Mouse (Mus musculus): ENCODE results near the gene Ralgapa1. TPM values are rescaled to one million over a fixed set of nuclear protein-coding genes. Genes with fewer than 3 reads are reported as not detected.
"Not testable (repeated sequence)": the region's sequence is repeated elsewhere in the genome, so short reads cannot be mapped to it uniquely, and the experiment has no call there.

Ralgapa1 gene
- polyA plus RNA-seq, 1 experiment from 2014 or later: 22.8 TPM

- no peak for ATAC-seq (ENCODE audit: insufficient number of reproducible peaks, insufficient read depth, low FRiP score, low TSS enrichment)
- Histone ChIP-seq H3K36me3 (no peaks in the 10 kb centered on the region), H3K27ac (no peak overlapping the region), H3K4me3 (no peak overlapping the region), H3K4me1 (no peaks in the 10 kb centered on the region), H3K9me3 (no peaks in the 10 kb centered on the region), H3K4me2 (replicated peaks) (no peak overlapping the region), H3K9ac (no peak overlapping the region), H3K27me3 (no peaks in the 10 kb centered on the region)
- 81% methylated on average over 3 of the region's 3 CpGs for WGBS
Measured at GRCm38 (mm10) chr12:55797103-55797502, 23.9 kb downstream of the Ralgapa1 start.

GRCm38 (mm10) chr12:55794485-55794884 is 26.5 kb downstream of the Ralgapa1 start:
- WGBS: 81% methylated on average over 4 of the region's 4 CpGs
- H3K4me2 ChIP-seq (replicated peaks); H3K36me3 ChIP-seq; H3K27me3 ChIP-seq; ATAC-seq (ENCODE audit: insufficient number of reproducible peaks, insufficient read depth, low FRiP score, low TSS enrichment); H3K27ac ChIP-seq; H3K4me1 ChIP-seq; H3K9me3 ChIP-seq; H3K4me3 ChIP-seq; H3K9ac ChIP-seq: not testable (repeated sequence)

- ATAC-seq (ENCODE audit: insufficient number of reproducible peaks, insufficient read depth, low FRiP score, low TSS enrichment): no peak
- H3K4me1 ChIP-seq: no peaks in the 10 kb centered on the region
Measured at GRCm38 (mm10) chr12:55785252-55785651, 35.7 kb downstream of the Ralgapa1 start.

GRCm38 (mm10) chr12:55782662-55783061 is 38.3 kb downstream of the Ralgapa1 start:
- WGBS: 93% methylated on average over 3 of the region's 3 CpGs
- Histone ChIP-seq H3K27me3 (no peaks in the 10 kb centered on the region), H3K9me3 (no peaks in the 10 kb centered on the region), H3K4me2 (replicated peaks) (no peak overlapping the region), H3K4me3 (no peak overlapping the region), H3K9ac (no peak overlapping the region), H3K4me1 (no peaks in the 10 kb centered on the region), H3K27ac (no peak overlapping the region), H3K36me3 (peaks cover 14% of the 10 kb centered on the region; the same call in 1 of the 2 replicates)
- no peak for ATAC-seq (ENCODE audit: insufficient number of reproducible peaks, insufficient read depth, low FRiP score, low TSS enrichment)

More at GRCm38 (mm10) chr12:55785252-55785651, 35.7 kb downstream of the Ralgapa1 start:
- Histone ChIP-seq H3K9me3 (no peaks in the 10 kb centered on the region), H3K4me2 (replicated peaks) (no peak overlapping the region), H3K27me3 (no peaks in the 10 kb centered on the region), H3K27ac (no peak overlapping the region), H3K9ac (no peak overlapping the region), H3K4me3 (no peak overlapping the region), H3K36me3 (peaks cover 14% of the 10 kb centered on the region; the same call in 1 of the 2 replicates)
- WGBS: 83% methylated on average over 2 of the region's 2 CpGs

GRCm38 (mm10) chr12:55778301-55778700 is 42.7 kb downstream of the Ralgapa1 start:
- Histone ChIP-seq H3K4me2 (replicated peaks) (no peak overlapping the region), H3K9ac (no peak overlapping the region), H3K4me3 (no peak overlapping the region), H3K27me3 (no peaks in the 10 kb centered on the region), H3K36me3 (peaks cover 12% of the 10 kb centered on the region; the same call in 1 of the 2 replicates), H3K4me1 (no peaks in the 10 kb centered on the region), H3K9me3 (no peaks in the 10 kb centered on the region), H3K27ac (no peak overlapping the region)
- WGBS: 84% methylated on average over 2 of the region's 2 CpGs
- no peak for ATAC-seq (ENCODE audit: insufficient number of reproducible peaks, insufficient read depth, low FRiP score, low TSS enrichment)

GRCm38 (mm10) chr12:55777356-55777755 is 43.6 kb downstream of the Ralgapa1 start:
- Histone ChIP-seq H3K4me3 (no peak overlapping the region), H3K36me3 (peaks cover 12% of the 10 kb centered on the region; the same call in 1 of the 2 replicates), H3K27ac (no peak overlapping the region), H3K4me1 (no peaks in the 10 kb centered on the region), H3K9ac (no peak overlapping the region), H3K9me3 (no peaks in the 10 kb centered on the region), H3K27me3 (no peaks in the 10 kb centered on the region), H3K4me2 (replicated peaks) (no peak overlapping the region)
- no peak for ATAC-seq (ENCODE audit: insufficient number of reproducible peaks, insufficient read depth, low FRiP score, low TSS enrichment)

- WGBS: 93% methylated on average over 3 of the region's 3 CpGs
Measured at GRCm38 (mm10) chr12:55774316-55774715, 46.7 kb downstream of the Ralgapa1 start.

GRCm38 (mm10) chr12:55720319-55720718 is 100.6 kb downstream of the Ralgapa1 start:
- no peak overlapping the region for H3K4me3 ChIP-seq
- no peaks in the 10 kb centered on the region for H3K27me3 ChIP-seq
- ATAC-seq (ENCODE audit: insufficient number of reproducible peaks, insufficient read depth, low FRiP score, low TSS enrichment): no peak
- H3K9ac ChIP-seq: no peak overlapping the region
- no peak overlapping the region for H3K4me2 ChIP-seq (replicated peaks)
- no peaks in the 10 kb centered on the region for H3K4me1 ChIP-seq
- peaks cover 26% of the 10 kb centered on the region for H3K36me3 ChIP-seq
- 69% methylated on average over 1 of the region's 1 CpGs for WGBS
- H3K9me3 ChIP-seq: no peaks in the 10 kb centered on the region
- H3K27ac ChIP-seq: no peak overlapping the region

More at GRCm38 (mm10) chr12:55774316-55774715, 46.7 kb downstream of the Ralgapa1 start:
- Histone ChIP-seq H3K9me3 (no peaks in the 10 kb centered on the region), H3K4me3 (no peak overlapping the region), H3K4me2 (replicated peaks) (no peak overlapping the region), H3K27me3 (no peaks in the 10 kb centered on the region), H3K36me3 (peaks cover 12% of the 10 kb centered on the region), H3K4me1 (no peaks in the 10 kb centered on the region), H3K9ac (no peak overlapping the region), H3K27ac (no peak overlapping the region)
- no peak for ATAC-seq (ENCODE audit: insufficient number of reproducible peaks, insufficient read depth, low FRiP score, low TSS enrichment)

- 94% methylated on average over 4 of the region's 4 CpGs for WGBS
- no peak overlapping the region for H3K4me2 ChIP-seq (replicated peaks)
- no peaks in the 10 kb centered on the region for H3K9me3 ChIP-seq
- no peaks in the 10 kb centered on the region for H3K4me1 ChIP-seq
- no peak for ATAC-seq (ENCODE audit: insufficient number of reproducible peaks, insufficient read depth, low FRiP score, low TSS enrichment)
- H3K27me3 ChIP-seq: no peaks in the 10 kb centered on the region
- H3K9ac ChIP-seq: no peak overlapping the region
- H3K36me3 ChIP-seq: peaks cover 23% of the 10 kb centered on the region
- no peak overlapping the region for H3K4me3 ChIP-seq
- no peak overlapping the region for H3K27ac ChIP-seq
Measured at GRCm38 (mm10) chr12:55705881-55706280, 115.1 kb downstream of the Ralgapa1 start.

- no peak for ATAC-seq (ENCODE audit: insufficient number of reproducible peaks, insufficient read depth, low FRiP score, low TSS enrichment)
- Histone ChIP-seq H3K27ac (no peak overlapping the region), H3K4me2 (replicated peaks) (no peak overlapping the region), H3K9ac (no peak overlapping the region), H3K4me1 (no peaks in the 10 kb centered on the region), H3K27me3 (no peaks in the 10 kb centered on the region), H3K9me3 (no peaks in the 10 kb centered on the region), H3K4me3 (no peak overlapping the region), H3K36me3 (peaks cover 3% of the 10 kb centered on the region; the same call in 1 of the 2 replicates)
- WGBS: 89% methylated on average over 6 of the region's 6 CpGs
Measured at GRCm38 (mm10) chr12:55666699-55667098, 154.3 kb downstream of the Ralgapa1 start.

- not testable (repeated sequence) for H3K9ac ChIP-seq; H3K27me3 ChIP-seq; H3K27ac ChIP-seq; H3K9me3 ChIP-seq; H3K4me2 ChIP-seq (replicated peaks); H3K4me3 ChIP-seq; H3K4me1 ChIP-seq; ATAC-seq (ENCODE audit: insufficient number of reproducible peaks, insufficient read depth, low FRiP score, low TSS enrichment); H3K36me3 ChIP-seq
Measured at GRCm38 (mm10) chr12:55663194-55663593, 157.8 kb downstream of the Ralgapa1 start.

- Histone ChIP-seq H3K4me3 (no peak overlapping the region), H3K4me2 (replicated peaks) (no peak overlapping the region), H3K27ac (no peak overlapping the region), H3K9me3 (no peaks in the 10 kb centered on the region), H3K27me3 (no peaks in the 10 kb centered on the region), H3K9ac (no peak overlapping the region), H3K4me1 (no peaks in the 10 kb centered on the region), H3K36me3 (no peaks in the 10 kb centered on the region)
- WGBS: 92% methylated on average over 7 of the region's 7 CpGs
- ATAC-seq (ENCODE audit: insufficient number of reproducible peaks, insufficient read depth, low FRiP score, low TSS enrichment): no peak
Measured at GRCm38 (mm10) chr12:55648011-55648525, 172.9 kb downstream of the Ralgapa1 start.

- Histone ChIP-seq H3K4me2 (replicated peaks) (no peak overlapping the region), H3K9ac (no peak overlapping the region), H3K9me3 (no peaks in the 10 kb centered on the region), H3K4me3 (no peak overlapping the region), H3K27me3 (no peaks in the 10 kb centered on the region), H3K36me3 (no peaks in the 10 kb centered on the region), H3K4me1 (no peaks in the 10 kb centered on the region), H3K27ac (no peak overlapping the region)
- ATAC-seq (ENCODE audit: insufficient number of reproducible peaks, insufficient read depth, low FRiP score, low TSS enrichment): no peak
- WGBS: 31% methylated on average over 4 of the region's 4 CpGs
Measured at GRCm38 (mm10) chr12:55626711-55627110, 194.3 kb downstream of the Ralgapa1 start.
